Mouse (Mus musculus) heart, postnatal 14 days (tissue): ENCODE measurements at regions not wholly inside any gene's neighbourhood (a gene's known extent, or its start where the extent isn't known, plus 50 kb on each side); places are given as distances from the start of the nearest gene placed in this dataset.
"Not testable (repeated sequence)": the region's sequence is repeated elsewhere in the genome, so short reads cannot be mapped to it uniquely, and the experiment has no call there.

Source experiments
- DNase-seq, 2 experiments: peaks; one replicate each; pipeline ENCODE4 v3.0.0; 2021 to 2022
- intact Hi-C: fragments of 180-260 bp; cut with DNase I; formaldehyde crosslinking; loops from one replicate; pipeline ENCODE4 v1.15.1; 2025

DNA sequence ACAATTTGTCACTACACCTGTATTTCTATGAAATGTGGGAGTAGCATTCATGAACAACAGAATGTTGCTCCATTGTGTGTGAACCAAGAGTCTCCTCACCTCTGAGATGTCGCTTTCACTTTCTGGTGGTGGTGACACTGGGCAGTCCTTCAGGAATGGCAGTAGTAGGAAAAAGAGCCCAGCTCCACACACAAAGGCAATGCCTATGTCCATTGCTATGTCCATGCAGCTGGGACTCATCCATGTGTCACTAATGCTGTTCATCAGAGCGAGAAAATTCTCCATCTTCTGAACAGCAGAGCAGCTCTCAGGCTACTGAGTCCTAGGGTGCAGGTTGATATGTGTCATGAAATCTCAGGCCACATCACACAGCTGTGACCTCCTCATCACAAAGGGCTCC lies 65.0 kb upstream of the Gm30302 start:
- intact Hi-C loops = loop anchor here (10.0 kb wide), 1 partner anchor 181 kb away; no protein-coding TSS in a partner anchor

DNA sequence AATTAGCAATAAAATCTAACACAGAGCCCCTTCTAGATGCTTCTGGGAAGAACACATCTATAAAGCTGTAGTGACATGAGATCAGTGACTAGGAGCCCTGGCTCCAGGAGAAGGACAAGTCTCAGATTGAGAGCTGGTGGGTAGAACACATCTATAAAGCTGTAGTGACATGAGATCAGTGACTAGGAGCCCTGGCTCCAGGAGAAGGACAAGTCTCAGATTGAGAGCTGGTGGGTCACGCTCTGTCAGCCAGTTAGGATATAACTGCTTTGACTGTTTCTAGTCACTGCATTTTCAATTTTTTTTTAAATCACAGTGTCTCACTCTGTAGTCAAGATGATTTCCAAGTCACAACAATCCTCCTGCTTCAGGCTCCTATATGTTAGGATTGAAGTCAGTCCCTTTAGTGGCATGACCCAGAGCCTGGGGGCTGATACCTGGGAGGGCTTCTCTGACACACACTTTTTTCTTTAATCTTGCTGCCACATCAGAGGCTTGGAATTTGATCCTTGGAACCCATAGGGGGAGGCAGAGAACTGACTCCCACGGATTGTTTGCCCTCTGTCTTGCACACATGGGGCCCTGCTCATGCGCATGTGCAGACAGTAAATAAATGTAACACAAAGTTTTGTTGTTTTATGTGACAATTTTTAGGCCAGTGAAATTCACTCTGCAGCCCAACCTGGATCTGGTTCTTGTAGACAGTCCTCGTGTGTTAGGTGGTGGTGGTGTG lies 50.9 kb upstream of the Gm30302 start:
- intact Hi-C loops = no loop called here

More for the DNA sequence above, 65.0 kb upstream of the Gm30302 start:
- DNase-seq = not testable (repeated sequence)

More for the DNA sequence above, 50.9 kb upstream of the Gm30302 start:
- DNase-seq = no peak
